ENCODE assay signal across 21 mouse cellular contexts in genomic region chr7:4683307-4683706, GRCm38 (mm10). TPM values are rescaled to one million over a fixed set of nuclear protein-coding genes. Genes with fewer than 3 reads are reported as not detected.
"Had no signal": no experiment of that assay in that cellular context is flagged by ENCODE, and none has a peak within 500 bp of the region (broad histone marks: within the 10 kb centered on the region; RNA-seq: fewer than 3 reads in every experiment).

No protein-coding gene starts in this region.

- H3K27me3 ChIP-seq: kidney, embryonic 15.5 days; limb, embryonic 13.5 days; midbrain, embryonic 12.5 days; midbrain, embryonic 15.5 days; neural tube, embryonic 12.5 days; neural tube, embryonic 15.5 days had no signal

- H3K27ac ChIP-seq: limb, embryonic 13.5 days; macrophage; midbrain, embryonic 12.5 days; neural tube, embryonic 12.5 days; stomach, postnatal 0 days had no signal

- DNase-seq: kidney, adult 8-10 months; kidney, postnatal 10 days; kidney, postnatal 36 days; layer of hippocampus, postnatal 36 days; lung, embryonic 14.5 days; right cerebral cortex, adult 18-20 months; right cerebral cortex, postnatal 14 days; right cerebral cortex, postnatal 4 days; thymus, adult 18-20 months; thymus, postnatal 36 days had no signal

RNA-seq across cellular contexts. Expression of gene Brsk1, which starts 7.1 kb away (rescaled TPM):
- total RNA-seq: megakaryocyte, adult 5-6 weeks had no signal
- polyA plus RNA-seq: macrophage had no signal

RNA-seq across cellular contexts. Expression of gene Tmem150b, which starts 41.7 kb away (rescaled TPM):
- total RNA-seq: layer of hippocampus, postnatal 10 days; left cerebral cortex, postnatal 25 days had no signal
- polyA plus RNA-seq: lung, embryonic 14.5 days had no signal
